Mouse (Mus musculus): ENCODE measurements around the gene Crebrf.

DNA sequence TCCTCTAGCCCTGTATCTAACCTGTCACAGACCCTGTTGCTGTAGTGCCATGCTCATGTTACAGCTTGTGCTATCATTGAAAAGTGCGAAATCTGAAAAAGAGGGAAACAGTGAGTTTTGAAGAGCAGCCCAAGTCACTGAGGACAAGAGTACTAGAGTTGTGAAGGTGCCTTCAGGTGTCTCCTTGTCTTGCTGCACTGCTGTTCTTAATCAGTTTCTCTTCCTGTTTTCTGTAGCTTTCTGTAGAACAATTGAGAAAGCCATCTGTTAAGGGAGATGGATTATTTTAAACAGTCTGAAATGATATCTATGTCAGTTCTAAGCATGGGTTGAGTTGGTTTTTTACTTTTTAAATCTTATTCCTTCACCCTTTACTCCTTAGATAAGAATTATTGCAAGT, 11.2 kb downstream of the Crebrf start:
- no peak for TF ChIP-seq CTCF (conservative IDR thresholded peaks at IDR 0.05; ENCODE audit: insufficient read depth, insufficient read length, low read depth, low read length)
- no peak for TF ChIP-seq POLR2A (IDR thresholded peaks at IDR 0.05; ENCODE audit: low read depth, low read length)
